Mouse (Mus musculus): ENCODE results near the gene Cnn1. TPM values are rescaled to one million over a fixed set of nuclear protein-coding genes. Genes with fewer than 3 reads are reported as not detected.
A peak's percentile ranks its signal among the peaks of the same experiment; 100 is the strongest.

Gene Cnn1
- total RNA-seq, 2 experiments from 2014 or later: 0.20 to 0.39 TPM

GRCm38 (mm10) chr9:22119543-22119942 lies 20.5 kb downstream of the Cnn1 start:
- intact Hi-C loops (cut with DNase I): no loop called here

GRCm38 (mm10) chr9:22121545-22121944 lies 22.5 kb downstream of the Cnn1 start:
- intact Hi-C loops (cut with DNase I): no loop called here
- no peak for DNase-seq (ENCODE audit: extremely low spot score in 1 of 2, low spot score in 2 of 2)

More at GRCm38 (mm10) chr9:22119543-22119942, 20.5 kb downstream of the Cnn1 start:
- no peak for DNase-seq (ENCODE audit: extremely low spot score in 1 of 2, low spot score in 2 of 2)

GRCm38 (mm10) chr9:22122005-22122404 lies 23.0 kb downstream of the Cnn1 start:
- no peak for DNase-seq (ENCODE audit: extremely low spot score in 1 of 2, low spot score in 2 of 2)
- intact Hi-C loops (cut with DNase I): no loop called here

DNA sequence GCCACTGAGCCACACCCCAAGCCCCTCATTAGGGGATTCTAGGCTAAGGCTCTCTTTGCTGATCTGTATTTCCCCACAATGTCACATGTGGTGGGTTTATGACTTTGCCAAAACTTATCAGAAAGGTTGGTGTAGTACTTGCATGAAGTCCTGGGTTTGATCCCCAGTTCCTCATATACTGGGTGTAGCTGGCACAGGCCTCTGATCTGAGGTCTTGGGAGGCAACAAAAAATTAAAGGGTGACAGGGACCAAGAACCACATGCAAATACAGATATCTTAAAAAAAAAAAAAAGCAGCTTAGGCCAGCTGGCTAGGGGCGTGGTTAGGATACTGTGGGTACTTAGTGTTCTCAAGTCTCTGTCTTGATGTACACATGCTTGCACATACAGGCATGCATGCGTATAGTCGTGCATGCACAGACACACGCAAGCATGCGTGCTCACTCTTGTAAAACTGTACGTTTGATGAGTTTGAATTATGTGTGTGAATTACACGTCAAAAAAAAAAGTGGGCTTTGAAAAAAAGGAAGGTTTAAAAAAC lies 24.1 kb downstream of the Cnn1 start:
- intact Hi-C loops (cut with DNase I): no loop called here
- no peak for DNase-seq (ENCODE audit: extremely low spot score in 1 of 2, low spot score in 2 of 2)

- DNase-seq (ENCODE audit: extremely low spot score in 1 of 2, low spot score in 2 of 2): no peak
- intact Hi-C loops (cut with DNase I): no loop called here
Measured at GRCm38 (mm10) chr9:22124169-22124568, 25.2 kb downstream of the Cnn1 start.

DNA sequence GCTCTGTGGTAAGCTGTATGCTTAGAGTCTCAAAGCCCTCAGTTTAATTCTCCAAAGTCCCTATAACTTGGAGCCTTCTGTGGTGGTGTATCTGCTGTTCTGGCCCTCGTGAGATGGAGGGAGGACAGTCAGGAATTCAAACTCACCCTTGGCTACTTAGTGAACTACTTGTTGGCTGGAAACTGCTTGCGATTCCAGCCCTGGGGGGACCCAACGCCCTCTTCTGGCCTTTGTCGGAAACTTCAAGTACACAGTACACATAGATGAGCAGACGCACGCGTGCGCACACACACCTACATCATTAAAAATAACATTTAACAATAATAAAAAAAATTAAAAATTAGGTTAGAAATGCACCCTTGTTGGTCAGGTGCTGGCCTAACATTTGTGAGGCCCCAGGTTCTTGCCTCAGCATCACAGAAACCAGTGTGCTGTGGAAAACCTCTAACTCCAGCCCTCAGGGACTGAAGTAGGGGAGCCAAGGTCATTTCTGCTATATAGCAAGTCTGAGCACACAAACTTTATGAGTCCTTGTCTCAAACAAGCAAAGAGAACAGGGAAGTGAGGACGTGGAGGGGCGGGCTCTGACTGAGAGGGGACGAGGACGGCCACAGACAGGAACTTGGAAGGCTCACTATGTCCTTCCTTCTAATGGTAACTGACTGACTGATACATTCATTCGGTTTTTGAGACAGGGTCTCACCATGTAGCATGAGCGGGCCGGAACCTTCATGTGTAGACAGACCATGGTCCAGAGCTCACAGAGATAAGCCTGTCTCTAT lies 26.4 kb downstream of the Cnn1 start:
- intact Hi-C loops (cut with DNase I): no loop called here
- DNase-seq (ENCODE audit: extremely low spot score in 1 of 2, low spot score in 2 of 2): no peak

DNA sequence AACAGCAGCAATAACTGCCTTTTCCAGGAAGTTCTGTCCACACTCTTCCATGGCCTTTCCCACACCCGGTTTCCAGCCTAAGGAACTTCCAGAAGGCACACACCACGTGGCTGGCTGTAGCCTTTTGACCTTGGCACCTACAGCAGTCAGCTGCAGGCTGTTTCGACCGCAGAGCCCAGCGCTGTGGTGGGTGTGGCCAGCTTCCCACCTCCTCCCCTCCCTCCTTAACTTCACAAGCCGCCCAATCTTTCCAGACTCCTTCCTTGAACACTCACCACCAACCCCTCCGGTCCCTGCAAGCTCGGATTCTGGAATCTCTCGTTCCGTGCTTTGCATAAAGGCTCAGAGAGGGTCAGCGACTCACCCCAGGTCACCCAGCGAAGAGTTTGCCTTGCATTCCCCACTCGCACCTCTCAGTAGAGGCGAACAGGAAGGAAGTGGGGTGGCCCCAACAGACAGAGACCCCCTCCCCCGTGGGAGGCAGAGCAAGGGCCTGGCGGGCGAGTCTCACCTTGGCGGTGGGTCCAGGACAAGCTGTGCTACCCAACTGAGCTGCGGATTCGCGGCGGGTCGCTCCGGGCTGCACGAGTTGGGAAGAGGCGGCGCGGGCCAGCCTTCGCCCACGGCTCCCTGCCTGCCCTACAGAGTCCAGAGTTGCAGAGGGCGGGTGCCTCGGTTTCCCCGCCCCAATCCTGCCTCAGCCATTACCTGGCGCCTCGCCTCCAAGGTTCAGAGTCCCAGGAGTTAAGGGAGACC lies 32.4 kb downstream of the Cnn1 start:
- peak in 1 of 2 experiments; percentile 62 for DNase-seq (ENCODE audit: extremely low spot score in 1 of 2, low spot score in 2 of 2)
- intact Hi-C loops (cut with DNase I): no loop called here

GRCm38 (mm10) chr9:22132220-22132619 lies 33.2 kb downstream of the Cnn1 start:
- intact Hi-C loops (cut with DNase I): no loop called here
- no peak for DNase-seq (ENCODE audit: extremely low spot score in 1 of 2, low spot score in 2 of 2)

DNA sequence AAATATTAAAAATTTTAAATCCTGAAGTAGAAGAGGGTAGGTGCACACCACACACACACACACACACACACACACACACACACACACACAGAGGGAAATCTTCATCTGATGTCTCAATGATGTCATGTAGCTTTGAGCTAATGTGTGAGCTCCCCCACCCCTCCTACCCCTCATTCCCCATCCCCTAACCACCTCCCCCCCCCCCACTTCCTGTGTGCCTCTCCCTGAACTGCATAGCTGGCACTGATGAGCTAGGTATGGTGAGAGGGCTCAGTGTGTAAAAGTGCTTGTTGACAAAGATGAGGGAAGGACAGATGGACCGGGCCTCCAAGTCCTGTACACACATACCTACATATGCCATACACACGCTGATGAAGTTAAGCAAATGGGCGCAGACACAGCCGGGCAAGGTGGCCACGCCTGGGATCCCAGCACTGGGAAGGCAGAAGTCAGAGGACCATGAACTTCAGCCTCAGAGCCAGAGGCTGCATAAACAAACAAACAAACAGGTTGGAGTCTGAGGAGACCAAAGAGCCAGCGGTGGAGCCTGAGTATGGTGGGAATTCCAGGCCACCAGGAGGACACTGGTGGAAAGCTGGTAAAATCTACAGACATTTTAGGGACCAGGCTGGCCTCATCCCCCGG lies 35.4 kb downstream of the Cnn1 start:
- no peak for DNase-seq (ENCODE audit: extremely low spot score in 1 of 2, low spot score in 2 of 2)
- intact Hi-C loops (cut with DNase I): no loop called here

- intact Hi-C loops (cut with DNase I): no loop called here
Measured at GRCm38 (mm10) chr9:22134988-22135643, 36.1 kb downstream of the Cnn1 start.

DNA sequence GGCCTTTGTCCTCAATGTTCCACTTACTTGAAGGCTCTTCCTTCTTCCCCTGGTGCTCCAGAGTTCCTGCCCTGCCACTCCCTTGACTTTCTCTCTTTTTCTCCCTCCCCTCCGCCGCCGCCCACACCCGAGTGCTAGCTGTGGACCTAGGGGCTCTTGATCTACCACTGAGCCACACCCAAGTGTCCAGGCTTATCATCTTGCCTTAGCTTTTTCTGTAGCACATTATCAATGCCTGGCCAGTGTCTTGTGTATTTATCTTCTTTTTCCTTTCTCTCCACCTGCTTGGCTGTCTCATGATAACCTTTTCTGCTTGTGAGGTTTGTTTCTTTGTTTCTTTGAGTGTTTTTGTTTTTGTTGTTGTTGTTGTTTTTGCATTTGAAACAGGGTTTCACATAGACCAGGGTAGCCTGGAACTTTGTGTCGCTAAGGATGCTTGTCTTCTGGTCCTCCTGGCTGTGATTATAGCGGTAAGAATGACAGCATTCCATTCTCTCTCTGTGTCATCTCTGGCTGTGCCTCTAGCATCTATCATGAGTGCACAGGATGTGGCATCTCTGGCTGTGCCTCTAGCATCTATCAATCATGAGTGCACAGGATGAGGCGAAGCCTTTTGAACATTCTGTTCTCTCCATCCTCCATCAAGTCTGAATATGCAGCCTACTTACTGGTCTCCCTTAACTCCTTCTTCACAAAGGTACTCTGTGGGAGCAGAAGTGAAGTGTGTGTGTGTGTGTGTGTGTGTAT lies 36.8 kb downstream of the Cnn1 start, which contains the start of gene Acp5:
TSS of gene Acp5 (minus strand) at position 68 of the 747 bp plus-strand sequence.
- no peak for DNase-seq (ENCODE audit: extremely low spot score in 1 of 2, low spot score in 2 of 2)
- intact Hi-C loops (cut with DNase I): no loop called here

More at GRCm38 (mm10) chr9:22134988-22135643, 36.1 kb downstream of the Cnn1 start:
- no peak for DNase-seq (ENCODE audit: extremely low spot score in 1 of 2, low spot score in 2 of 2)

- intact Hi-C loops (cut with DNase I): no loop called here
- peak in 1 of 2 experiments; percentile 59 for DNase-seq (ENCODE audit: extremely low spot score in 1 of 2, low spot score in 2 of 2)
Measured at GRCm38 (mm10) chr9:22136765-22137547, 37.9 kb downstream of the Cnn1 start.

DNA sequence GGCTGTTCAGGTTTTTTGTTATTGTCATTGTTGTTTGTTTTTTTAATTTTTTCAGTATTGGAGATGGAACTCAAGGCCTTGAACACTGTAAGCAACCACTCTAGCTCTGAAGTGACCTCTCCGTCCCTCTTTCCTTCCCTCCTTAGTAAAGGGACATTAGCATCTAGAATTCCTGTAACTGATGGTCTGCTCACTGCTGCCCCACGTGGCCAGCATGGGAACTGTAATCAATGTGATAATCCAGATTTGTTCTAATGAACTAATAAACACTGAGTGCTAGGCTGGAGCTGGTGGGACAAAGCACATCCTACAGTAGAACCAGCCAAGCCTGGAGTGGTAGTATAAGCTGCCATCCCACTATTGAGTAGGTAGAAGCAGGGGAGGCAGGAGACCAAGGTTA lies 39.5 kb downstream of the Cnn1 start:
- DNase-seq (ENCODE audit: extremely low spot score in 1 of 2, low spot score in 2 of 2): no peak
- intact Hi-C loops (cut with DNase I): no loop called here

- DNase-seq (ENCODE audit: extremely low spot score in 1 of 2, low spot score in 2 of 2): no peak
- intact Hi-C loops (cut with DNase I): loop anchor here (5.0 kb wide), 1 partner anchor 72 kb away; no protein-coding TSS in a partner anchor
Measured at GRCm38 (mm10) chr9:22139746-22140145, 40.7 kb downstream of the Cnn1 start.

DNA sequence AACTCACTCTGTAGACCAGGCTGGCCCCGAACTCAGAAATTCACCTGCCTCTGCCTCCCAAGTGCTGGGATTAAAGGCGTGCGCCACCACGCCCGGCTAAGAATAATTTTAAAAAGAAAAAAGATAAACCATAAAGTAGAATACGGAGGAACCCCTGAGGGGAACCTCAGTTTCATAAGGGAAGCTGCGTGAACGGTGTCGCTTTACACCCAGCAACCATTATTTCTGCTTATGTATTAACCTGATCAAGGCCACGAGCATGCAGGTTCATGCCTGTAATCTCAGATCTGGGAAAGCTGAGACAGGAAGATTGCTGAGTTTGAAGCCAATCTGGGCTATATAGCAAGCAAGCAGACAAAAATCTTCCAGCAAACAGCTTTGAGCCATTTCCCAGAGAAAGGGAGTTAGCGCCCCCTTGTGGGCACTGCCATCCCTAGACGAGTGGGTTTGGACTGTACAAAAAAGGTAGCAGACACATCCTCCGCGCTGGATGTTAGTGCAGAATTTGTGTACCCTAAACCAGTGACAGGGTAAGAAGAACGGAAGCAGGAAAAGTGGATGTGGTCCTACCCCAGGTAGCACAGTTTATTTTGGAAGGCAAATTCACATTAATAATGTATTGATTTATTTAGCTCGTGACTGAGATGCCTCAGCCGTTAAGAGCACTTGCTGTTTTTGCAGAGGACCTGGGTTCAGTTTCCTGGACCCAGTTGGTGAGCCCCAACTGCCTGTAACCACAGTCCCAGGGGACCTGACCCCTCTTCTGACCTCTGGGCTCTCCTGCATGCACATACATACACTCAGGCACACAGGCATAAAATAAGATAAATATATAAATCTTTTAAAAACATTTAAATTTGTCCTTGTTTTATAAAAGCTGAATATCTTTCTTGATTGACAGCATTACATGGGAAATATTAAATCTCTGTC lies 44.4 kb downstream of the Cnn1 start:
- peak; percentile 74 to 87 for DNase-seq (ENCODE audit: extremely low spot score in 1 of 2, low spot score in 2 of 2)
- intact Hi-C loops (cut with DNase I): loop anchor here (5.0 kb wide), 1 partner anchor 76 kb away; no protein-coding TSS in a partner anchor

DNA sequence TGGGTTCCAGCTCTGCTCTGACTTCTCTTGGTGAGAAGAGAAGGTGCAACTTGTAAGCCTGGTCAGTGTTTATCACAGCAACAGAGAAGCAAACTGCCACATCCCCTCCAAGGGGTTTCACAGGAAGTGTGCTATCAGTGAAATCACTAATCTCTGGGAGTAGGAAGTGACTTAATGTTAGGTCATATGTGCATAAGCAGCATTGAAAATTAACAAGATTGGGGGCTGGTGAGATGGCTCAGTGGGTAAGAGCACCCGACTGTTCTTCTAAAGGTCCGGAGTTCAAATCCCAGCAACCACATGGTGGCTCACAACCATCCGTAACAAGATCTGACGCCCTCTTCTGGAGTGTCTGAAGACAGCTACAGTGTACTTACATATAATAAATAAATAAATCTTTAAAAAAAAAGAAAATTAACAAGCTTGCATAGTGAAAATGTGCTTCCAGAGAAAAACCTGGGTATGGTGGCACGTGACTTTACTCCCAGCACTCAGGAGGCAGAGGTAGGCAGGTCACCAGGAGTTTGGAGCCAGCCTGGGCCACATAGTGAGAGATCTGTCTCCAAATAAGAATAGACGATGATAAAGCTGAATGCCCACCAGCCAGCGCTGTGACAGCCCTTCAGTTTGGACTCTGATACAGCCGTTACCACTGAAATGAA lies 45.4 kb downstream of the Cnn1 start:
- intact Hi-C loops (cut with DNase I): loop anchor here (5.0 kb wide), 1 partner anchor 77 kb away; no protein-coding TSS in a partner anchor
- no peak for DNase-seq (ENCODE audit: extremely low spot score in 1 of 2, low spot score in 2 of 2)

All from left cerebral cortex, postnatal 10 days (tissue).